Mouse (Mus musculus): ENCODE results near the gene Aebp2.
"Not testable (repeated sequence)": the region's sequence is repeated elsewhere in the genome, so short reads cannot be mapped to it uniquely, and the experiment has no call there.

The Aebp2 gene

GRCm38 (mm10) chr6:140622391-140623225 is at the start of gene Aebp2:
Gene Aebp2, plus strand, starts transcription at chr6:140622663.
- DNase-seq (ENCODE audit: low spot score) = no peak

DNA sequence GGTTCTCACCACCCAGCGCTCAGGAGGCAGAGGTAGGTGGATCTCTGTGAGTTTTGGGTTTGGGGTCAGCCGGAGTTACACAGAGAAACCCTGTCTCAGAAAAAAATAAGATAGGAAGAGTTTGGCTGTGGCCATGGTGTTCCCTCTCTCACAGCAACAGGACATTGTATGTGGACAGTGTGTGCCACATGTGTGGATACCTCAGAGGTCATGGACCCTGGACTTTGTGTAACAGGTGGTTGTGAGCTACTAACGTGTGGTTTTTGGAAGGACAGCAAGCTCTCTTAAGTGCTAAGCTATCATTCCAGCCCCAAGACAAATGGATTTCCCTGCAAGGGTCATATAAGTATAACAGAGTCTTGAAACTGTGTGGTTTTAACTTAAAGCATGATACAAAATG is 47.5 kb upstream of the Aebp2 start:
- no peak for DNase-seq (ENCODE audit: low spot score)

- DNase-seq (ENCODE audit: low spot score) = no peak
Measured at GRCm38 (mm10) chr6:140576133-140576532, 46.3 kb upstream of the Aebp2 start.

DNA sequence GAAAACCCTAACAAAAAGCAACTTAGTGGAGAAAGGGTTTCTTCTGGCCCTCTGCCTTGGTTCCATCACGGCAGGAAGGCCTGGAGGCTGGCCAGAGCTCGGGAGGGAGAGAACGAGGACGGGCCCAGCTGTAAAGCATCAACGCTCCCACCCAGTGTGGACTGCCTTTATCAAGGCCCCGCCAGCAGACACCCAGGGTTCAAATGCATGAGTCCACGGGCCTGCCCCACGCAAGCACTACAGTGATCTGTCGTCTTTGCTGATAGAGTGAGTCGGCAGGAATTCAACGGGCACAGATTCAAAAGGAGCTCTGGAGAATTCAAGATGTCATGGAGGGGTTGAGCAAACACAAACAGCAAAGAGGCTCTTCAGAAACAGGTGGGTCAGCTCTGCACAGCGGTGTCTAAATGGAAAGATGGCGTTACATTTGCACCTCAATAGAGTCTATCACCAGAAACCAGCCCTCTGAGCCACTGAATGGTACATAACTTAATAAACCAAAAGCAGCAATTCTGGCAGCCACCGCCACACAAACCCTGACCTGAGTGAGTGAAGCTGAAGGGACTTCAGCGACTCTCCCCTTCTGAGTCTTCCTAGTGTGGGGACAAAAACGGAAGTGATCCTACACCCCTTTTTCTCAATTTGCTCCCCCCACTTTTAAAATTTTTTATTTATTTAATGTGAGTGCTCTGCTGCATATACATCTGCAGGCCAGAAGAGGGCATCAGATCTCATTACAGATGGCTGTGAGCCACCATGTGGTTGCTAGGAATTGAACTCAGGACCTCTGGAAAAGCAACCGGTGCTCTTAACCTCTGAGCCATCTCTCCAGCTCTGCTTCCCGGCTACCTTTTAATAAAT is 45.3 kb upstream of the Aebp2 start:
- DNase-seq (ENCODE audit: low spot score) = no peak

DNA sequence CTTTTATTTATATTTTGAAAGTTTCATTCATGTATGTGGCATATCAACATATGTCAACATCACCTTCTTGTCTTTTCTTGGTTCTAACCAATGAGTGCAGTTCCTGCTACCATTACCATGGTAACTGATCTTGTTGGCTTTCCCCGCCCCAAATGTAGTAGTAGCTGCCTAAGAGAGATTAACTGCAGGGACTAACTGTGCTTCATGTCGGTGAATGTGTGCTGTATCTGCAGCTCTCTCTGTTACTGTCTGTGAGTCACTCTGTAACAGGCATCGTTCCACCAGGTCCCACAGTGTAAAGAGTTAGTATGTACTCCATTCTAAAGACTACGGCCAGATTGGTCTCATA is 44.7 kb upstream of the Aebp2 start:
- no peak for DNase-seq (ENCODE audit: low spot score)

DNA sequence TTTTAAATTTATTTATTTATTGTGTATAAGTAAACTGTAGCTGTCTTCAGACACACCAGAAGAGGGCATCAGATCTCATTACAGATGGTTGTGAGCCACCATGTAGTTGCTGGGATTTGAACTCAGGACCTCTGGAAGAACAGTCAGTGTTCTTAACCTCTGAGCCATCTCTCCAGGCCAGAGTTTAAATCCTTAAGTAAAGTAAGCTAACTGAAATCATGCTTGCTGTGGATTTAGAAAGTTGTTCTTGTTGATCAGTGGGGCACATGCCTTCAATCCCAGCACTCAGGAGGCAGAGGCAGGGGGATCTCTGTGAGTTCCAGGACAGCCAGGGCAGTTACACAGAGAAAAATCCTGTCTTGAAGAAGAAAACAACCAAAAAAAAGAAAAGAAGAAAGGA is 43.5 kb upstream of the Aebp2 start:
- not testable (repeated sequence) for DNase-seq (ENCODE audit: low spot score)

DNA sequence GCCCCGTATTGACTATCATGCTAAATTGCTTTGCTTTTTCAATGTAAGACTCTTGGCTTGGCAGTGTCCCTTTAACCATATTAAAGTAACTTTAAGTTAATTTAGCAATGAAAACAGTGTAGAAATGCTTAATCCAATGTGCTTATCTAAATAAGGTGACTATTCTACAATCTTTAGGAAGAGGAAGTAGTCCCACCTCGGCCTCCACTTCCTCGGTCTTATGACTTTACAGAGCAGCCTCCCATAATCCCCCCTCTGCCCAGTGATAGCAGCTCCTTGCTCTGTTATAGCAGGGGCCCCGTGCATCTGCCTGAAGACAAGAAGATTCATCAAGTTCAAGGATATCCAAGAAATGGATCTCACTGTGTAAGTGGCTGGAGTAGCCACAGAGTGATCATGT is 42.3 kb upstream of the Aebp2 start:
- no peak for DNase-seq (ENCODE audit: low spot score)

- DNase-seq (ENCODE audit: low spot score) = no peak
Measured at GRCm38 (mm10) chr6:140586714-140587259, 35.7 kb upstream of the Aebp2 start.

GRCm38 (mm10) chr6:140591331-140591730 is 31.1 kb upstream of the Aebp2 start:
- no peak for DNase-seq (ENCODE audit: low spot score)

DNA sequence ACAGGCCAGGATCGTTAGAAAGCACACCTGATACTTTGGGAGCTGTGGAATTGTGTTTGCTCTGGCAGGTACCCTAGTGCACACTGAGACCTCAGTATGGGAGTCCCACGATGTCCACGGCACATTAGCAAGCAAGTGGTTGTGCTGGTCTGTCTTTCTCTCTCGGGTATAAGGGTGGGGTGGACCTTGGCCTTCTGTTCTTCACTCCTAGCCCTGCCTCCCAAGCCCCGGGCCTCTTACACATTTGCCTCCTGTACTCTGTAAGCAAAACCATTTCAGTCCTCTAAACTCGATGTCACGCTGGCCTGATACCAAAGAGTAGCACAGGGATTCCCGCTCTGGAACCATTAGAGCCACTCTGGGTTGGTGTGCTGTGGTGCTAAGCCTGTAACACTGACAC is 29.8 kb upstream of the Aebp2 start:
- DNase-seq (ENCODE audit: low spot score) = no peak

DNA sequence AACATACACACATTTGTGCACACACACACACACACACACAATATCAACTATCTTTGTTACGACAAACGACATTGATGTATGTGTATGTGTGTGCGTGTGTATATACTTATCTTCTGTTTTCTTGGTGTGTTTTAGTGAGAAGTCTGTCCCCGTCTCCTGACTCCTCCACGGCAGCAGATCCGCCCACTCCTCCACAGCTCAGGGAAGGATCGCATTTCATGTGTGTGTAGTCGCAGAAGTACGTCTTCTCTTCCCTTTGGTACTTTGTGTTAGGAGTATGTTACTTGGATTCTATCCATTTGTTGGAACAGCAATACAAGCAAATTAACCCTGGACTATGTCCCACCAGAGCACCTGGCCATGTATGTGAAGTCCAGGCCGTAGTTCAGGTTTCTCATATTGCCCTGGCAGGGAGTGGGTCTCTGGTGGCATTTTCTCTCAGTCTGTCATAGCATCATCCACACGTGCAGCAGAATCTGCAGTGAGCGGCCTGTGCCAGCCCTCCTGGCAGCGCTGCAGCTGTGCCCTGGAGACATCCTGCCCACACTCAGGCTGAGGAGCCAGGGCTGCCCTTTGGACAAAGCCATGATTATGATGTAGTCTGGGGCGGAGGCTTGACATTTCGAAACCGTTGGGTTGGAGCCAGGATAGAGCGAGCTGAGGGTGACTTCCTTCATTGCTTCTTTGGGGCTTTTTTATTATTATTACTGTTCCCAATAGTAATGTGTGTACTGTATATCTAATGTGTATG is 28.9 kb upstream of the Aebp2 start:
- DNase-seq (ENCODE audit: low spot score) = peak; percentile 48

- DNase-seq (ENCODE audit: low spot score) = not testable (repeated sequence)
Measured at GRCm38 (mm10) chr6:140595551-140595950, 26.9 kb upstream of the Aebp2 start.

DNA sequence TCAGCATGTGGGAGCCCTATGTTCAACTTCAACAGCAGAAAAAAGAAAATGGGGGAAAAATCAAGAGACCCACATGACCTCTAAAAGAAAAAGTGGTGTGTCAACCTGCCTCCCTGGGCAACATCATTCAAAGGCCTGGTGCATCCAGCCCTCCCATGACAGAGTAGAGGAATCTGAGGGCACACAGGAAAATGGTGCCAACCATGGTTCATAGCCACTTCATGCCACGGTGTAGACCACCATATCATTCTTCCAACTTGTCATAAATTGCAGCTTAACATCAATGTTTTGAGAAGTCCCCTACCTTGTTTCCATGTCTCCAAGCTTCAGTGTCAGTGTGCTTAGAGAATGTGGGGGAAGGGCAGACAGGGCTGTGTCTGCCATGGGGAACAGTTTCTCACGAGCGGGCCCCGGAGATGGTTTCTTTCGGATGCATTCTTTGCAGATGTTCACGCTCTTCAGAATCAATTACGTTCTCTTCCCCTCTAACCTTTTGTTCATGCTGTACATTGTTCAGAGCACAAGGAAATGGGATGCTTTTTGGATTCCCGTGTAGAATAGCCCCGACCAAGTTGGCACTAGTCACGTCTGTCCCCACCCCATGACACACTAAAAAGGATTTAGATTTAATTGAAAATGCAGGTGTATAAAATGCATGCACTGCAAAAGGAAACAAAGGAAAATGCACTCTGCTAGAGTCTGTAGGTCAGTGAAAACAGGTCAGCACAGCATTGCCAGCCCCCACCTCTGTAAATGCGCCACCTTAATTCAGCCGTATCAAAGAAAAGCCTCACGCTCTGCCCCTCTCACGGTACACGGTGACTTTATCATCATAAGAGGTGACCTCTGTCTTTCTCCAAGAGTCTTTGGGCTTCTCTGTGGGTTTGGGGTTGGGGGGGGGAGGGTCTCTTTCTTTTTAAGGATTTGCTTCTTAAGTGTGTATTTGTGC is 24.8 kb upstream of the Aebp2 start:
- no peak for DNase-seq (ENCODE audit: low spot score)

DNA sequence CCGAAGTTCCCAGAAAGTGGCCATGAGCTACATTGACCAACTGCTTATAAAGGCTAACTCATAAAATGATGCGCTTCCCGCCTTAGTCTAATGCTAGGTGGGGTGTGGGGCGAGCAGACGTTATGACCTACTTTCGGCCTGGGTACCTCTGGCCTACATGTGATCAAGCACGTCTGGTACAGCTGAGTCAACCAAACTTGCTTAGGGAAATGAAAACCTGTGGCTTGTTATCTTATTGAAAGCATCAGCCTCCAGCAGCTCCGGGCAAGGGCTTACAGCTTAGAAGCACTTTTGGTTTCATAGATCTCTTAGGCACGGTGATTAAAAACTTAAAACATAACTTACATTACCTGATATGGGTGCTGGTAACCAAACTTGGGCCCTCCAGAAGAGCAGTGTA is 23.9 kb upstream of the Aebp2 start:
- DNase-seq (ENCODE audit: low spot score) = no peak

GRCm38 (mm10) chr6:140599337-140599736 is 23.1 kb upstream of the Aebp2 start:
- no peak for DNase-seq (ENCODE audit: low spot score)

GRCm38 (mm10) chr6:140600671-140601070 is 21.8 kb upstream of the Aebp2 start:
- not testable (repeated sequence) for DNase-seq (ENCODE audit: low spot score)

GRCm38 (mm10) chr6:140601175-140601574 is 21.3 kb upstream of the Aebp2 start:
- DNase-seq (ENCODE audit: low spot score) = no peak

DNA sequence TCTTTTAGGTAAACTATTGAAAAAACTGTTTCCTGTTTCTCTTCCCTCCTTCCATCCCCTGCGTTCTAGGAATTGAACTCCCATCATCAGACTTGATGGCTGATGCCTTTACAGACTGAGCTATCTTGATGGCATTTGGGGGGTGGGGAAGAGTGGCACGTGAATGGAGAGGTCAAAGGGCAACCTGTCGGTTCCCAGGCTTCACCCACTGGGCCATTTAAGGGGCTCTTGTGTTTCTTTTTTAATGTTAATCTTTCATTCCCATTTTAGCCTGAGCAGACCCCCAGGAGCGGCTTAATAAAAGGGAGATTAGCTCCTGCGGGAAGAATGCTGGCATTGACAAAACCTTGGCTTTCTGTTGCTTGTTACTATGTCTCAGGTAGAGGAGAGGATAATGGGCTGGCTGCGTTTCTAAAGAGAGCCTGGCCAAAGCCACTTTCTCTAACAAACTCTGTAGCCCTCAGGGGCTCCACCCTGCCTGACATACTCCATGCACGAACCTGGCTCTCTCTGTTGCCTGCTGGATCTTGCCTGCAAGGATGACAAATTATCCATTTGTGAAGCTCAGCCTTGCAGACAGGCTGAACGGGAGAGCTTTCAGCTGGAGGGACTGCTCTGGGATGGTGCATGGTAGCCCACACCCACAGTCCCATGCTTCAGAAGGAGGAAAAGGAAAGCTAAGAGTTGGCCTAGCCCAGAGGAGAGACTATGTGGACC is 19.1 kb upstream of the Aebp2 start:
- DNase-seq (ENCODE audit: low spot score) = no peak

- not testable (repeated sequence) for DNase-seq (ENCODE audit: low spot score)
Measured at GRCm38 (mm10) chr6:140605173-140605572, 17.3 kb upstream of the Aebp2 start.

- no peak for DNase-seq (ENCODE audit: low spot score)
Measured at GRCm38 (mm10) chr6:140605732-140606131, 16.7 kb upstream of the Aebp2 start.
